Mouse (Mus musculus) ES-E14 (cell line): ENCODE data around the gene Gnmt.
A peak's percentile ranks its signal among the peaks of the same experiment; 100 is the strongest.

Experiments used
- CHD2 ChIP-seq: IDR thresholded peaks from 2 replicates; pipeline ENCODE4 v1.6.1; 2014; ENCODE audit warnings: mild to moderate bottlenecking, low read depth, low read length, inconsistent platforms
- HCFC1 ChIP-seq: IDR thresholded peaks from 2 replicates; pipeline ENCODE4 v1.6.1; 2012; ENCODE audit warnings: low read length, inconsistent platforms, borderline replicate concordance; ENCODE audit not compliant: insufficient read depth
- MAFK ChIP-seq: IDR thresholded peaks from 2 replicates; pipeline ENCODE4 v1.6.1; 2014; ENCODE audit warnings: mild to moderate bottlenecking, low read depth, low read length, inconsistent platforms; ENCODE audit not compliant: insufficient read depth
- ZC3H11A ChIP-seq: IDR thresholded peaks from 2 replicates; pipeline ENCODE4 v1.6.1; 2012; ENCODE audit warnings: low read depth, mild to moderate bottlenecking, inconsistent platforms, low read length, borderline replicate concordance

GRCm38 (mm10) chr17:46772404-46773277 lies 43.7 kb upstream of the Gnmt start, which contains the start of gene 2310039H08Rik:
- TF ChIP-seq HCFC1 (peak; percentile 70; the same call in 1 of the 2 replicates), ZC3H11A (no peak), MAFK (no peak), CHD2 (no peak; the same call in 1 of the 2 replicates)
